Mouse (Mus musculus) testis, postnatal 14 days (tissue): ENCODE results near the gene Mob2.

ENCODE experiments used
- DNase-seq: peaks from one replicate; pipeline ENCODE4 v3.0.0; 2021; ENCODE audit warnings: low spot score

Gene Mob2

GRCm38 (mm10) chr7:142079365-142079764 lies 18.5 kb upstream of the Mob2 start:
- DNase-seq: no peak

DNA sequence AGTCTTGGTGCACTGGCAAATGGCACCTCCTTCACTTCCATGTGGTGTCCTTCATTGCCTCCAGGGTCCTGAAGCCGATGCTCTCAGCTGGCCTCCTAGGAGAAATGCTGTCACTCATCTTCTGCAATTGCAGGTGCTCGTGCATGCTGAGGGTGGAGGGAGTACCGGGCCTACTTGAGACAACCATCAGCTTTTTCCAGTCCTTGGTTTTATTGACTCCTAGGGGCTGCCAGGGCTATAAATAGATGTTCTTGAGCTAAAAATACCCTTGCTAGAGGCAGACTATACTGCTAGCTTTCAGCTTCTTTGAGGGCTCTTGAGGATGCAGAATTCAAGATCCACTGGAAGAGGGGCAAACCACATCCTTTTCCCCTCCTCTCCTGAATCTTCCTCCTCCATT lies 16.3 kb upstream of the Mob2 start:
- DNase-seq: no peak

DNA sequence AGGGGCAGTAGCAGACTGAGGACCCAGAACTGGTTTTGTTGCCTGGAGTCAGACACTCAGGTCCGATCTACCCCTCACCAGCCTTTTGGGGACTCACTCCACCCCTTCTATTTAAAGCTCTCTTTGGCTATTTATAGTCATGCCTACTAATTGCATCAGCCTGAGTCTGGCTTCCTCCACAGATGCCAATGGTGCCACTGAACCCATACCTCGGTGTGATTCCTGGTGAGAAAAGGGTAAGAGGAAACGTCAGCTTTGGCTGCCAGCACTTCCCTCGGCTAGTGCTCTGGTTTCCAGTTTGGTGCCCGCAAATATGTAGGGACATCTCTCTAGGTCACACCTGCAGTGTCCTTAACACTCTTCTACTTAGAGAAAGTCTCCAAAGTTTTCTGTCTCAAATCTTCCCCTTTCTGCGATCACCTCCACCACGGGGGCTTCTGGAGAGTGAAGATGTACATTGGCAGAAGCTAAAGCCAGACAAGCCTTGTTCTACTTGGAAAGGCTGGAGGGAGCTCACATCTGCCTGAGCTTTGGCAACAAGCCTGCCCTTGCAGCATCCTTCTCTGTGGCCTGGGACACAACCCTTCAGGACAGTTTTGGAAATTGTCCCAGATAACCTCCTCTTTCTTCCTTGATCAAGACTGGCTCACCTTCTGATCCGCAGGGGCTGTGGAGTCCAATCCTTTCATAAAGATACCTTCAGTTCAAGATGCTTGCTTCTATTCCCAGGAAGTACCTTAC lies 13.5 kb upstream of the Mob2 start:
- no peak for DNase-seq

GRCm38 (mm10) chr7:142071717-142072116 lies 10.9 kb upstream of the Mob2 start:
- no peak for DNase-seq

GRCm38 (mm10) chr7:142071212-142071578 lies 10.3 kb upstream of the Mob2 start:
- DNase-seq: no peak

GRCm38 (mm10) chr7:142070458-142071211 lies 9.8 kb upstream of the Mob2 start:
- DNase-seq: no peak

DNA sequence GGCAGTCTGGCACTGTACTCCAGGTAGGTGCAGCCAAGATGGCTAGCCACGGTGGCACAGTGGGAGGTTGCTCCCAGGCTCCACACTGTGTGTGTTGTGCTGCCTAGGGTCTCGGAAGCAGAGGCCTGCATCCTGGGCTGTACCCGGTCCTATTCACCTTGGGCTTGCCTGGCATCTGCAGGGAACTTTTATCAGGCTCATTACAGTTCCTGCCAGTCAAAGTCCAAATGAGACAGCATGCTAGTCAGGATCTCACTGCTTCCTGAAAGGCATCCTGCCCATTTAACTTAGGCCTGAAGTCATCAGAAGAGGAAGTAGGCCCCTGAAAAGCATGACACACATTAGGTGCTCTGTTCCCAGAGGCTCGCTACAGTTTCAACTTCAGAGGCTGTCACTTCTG lies 7.6 kb upstream of the Mob2 start:
- DNase-seq: no peak

GRCm38 (mm10) chr7:142060185-142060930 lies 507 bp downstream of the Mob2 start:
- peak; percentile 35 for DNase-seq

GRCm38 (mm10) chr7:142059024-142059423 lies 1.8 kb downstream of the Mob2 start:
- DNase-seq: no peak

GRCm38 (mm10) chr7:142057121-142057520 lies 3.7 kb downstream of the Mob2 start:
- no peak for DNase-seq

DNA sequence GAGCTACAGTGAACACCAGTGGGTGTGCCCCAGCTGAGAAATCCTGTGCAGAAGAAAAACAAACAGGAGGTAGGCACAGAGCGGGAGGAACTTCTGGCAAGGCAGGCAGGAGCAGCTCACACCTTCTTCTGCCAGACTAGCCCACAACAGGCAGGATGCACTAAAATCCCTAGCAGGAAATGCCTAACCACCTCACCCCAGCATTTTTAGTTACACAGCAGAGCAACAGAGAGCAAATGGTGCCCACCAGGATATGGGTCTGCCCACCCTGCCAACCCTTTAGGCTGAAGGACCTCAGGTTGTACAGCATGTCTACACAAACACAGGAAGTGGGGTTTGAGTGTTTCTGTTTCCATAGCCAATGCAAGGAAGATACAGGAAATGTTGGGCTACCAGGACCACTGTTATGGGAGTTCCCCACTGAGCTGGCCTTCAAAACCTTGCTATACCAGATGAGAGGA lies 4.2 kb downstream of the Mob2 start:
- no peak for DNase-seq

GRCm38 (mm10) chr7:142055431-142055830 lies 5.4 kb downstream of the Mob2 start:
- no peak for DNase-seq

- DNase-seq: no peak
Measured at GRCm38 (mm10) chr7:142050536-142050935, 10.3 kb downstream of the Mob2 start.

GRCm38 (mm10) chr7:142045932-142046331 lies 14.9 kb downstream of the Mob2 start:
- no peak for DNase-seq

- DNase-seq: no peak
Measured at GRCm38 (mm10) chr7:142045344-142045743, 15.5 kb downstream of the Mob2 start.

DNA sequence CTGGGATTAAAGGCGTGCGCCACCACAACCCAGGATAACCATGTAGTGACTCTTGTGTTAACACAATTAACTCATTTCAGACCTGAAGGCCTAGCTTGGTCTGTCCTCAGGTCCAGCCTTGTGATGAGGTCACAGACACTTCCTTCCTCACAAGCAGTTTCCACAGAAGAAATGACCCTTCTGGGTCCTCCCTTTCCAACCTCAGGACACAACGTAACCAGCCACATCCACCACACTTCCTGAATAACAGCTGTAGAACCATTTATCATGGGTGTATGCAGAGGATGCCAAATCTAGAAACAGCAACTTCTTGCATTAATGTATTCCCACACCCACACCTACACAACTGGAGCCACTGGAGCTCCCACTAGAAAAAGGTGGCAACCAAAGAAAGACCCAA lies 20.1 kb downstream of the Mob2 start:
- DNase-seq: no peak

DNA sequence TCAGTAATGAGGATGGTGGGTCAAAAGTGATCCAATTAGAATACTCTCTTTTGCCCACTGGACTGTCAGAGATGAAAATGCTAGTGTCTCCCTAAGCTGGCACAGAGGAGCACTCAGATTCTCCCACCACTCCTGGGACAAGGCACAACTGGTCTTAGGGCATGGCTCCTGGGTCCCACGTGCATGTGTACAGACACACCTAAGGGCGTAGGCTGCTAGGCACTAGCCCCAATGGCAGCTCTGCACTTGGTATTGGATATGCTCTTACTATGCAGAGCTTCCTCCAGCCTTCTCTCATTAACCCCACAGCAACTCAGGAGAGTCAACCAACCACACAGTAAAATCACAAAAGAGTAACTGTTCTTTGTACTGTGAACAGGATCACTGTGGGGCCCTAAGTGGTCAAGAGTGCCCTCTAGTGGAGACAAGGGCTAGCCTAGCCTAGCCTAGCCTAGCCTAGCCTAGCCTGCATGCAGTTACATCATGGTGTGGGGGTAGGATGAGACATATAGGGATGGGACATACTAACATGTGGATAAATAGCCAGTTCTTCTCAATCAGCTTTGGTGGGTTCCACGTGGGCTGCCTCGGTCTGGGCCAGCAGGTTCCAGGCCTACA lies 23.2 kb downstream of the Mob2 start:
- no peak for DNase-seq

DNA sequence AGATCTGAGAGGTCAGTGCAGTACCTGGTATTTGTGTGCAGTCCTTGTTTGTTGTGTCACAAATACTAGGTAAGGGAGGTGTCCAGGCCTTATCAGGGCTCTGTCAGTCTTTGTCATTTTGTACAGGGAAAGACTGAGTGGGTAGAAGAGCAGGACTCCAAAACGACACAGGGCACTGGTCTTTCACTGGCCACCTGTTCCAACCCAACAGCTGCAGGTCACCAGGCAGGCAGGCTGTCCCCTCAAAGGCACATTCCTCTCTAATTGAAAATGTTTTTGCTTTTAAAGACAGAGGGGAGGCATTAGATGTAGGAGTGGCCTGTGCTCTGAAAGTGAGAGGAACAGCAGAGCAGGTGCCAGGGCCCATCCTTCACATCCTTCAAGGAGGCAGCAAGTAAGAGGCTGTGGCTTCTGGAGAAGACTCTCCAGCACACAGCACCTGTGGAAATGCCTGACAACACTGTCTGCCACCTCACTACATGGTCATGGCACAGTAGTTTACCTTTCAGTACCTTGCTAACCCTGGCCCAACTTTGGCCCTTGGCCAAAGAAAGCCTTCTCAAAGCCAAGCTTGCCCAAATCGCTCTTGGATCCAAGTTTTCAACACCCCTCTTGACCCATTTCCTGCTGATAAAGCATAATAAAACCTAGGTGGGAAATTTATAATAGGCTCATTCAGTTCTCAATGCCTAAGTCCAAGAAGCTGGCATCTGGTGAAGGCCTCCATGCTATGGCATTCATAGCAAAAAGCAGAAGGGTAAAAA lies 25.6 kb downstream of the Mob2 start:
- DNase-seq: no peak

- no peak for DNase-seq
Measured at GRCm38 (mm10) chr7:142034198-142034597, 26.7 kb downstream of the Mob2 start.

- no peak for DNase-seq
Measured at GRCm38 (mm10) chr7:142030073-142030472, 30.8 kb downstream of the Mob2 start.

DNA sequence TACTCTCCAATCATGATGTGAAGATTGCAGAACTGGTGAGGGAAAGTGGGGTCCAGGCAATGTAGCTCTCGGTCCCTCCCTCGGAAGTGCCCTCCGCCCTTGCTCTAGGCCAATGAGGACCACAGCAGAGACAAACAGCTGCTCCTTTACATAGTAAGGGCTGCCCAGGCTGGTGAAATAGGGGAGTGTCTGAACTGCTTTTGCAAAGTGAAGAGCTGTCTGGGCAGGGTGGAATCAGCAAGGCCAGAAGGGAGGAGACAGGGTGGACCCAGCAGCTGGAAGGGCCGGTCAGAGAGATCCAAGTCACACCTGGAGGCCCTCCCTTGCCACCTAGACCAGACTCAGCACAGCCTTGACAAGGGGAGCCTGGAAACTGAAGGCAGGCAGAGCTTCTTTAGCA lies 34.9 kb downstream of the Mob2 start:
- no peak for DNase-seq

GRCm38 (mm10) chr7:142025196-142025595 lies 35.7 kb downstream of the Mob2 start:
- DNase-seq: no peak
